Mouse (Mus musculus) ES-Bruce4 (cell line): ENCODE measurements around the gene Palb2. TPM values are rescaled to one million over a fixed set of nuclear protein-coding genes. Genes with fewer than 3 reads are reported as not detected.

Experiments used
- H3K27ac ChIP-seq: 2 replicates; pipeline ENCODE4 v1.5.1; 2012; ENCODE audit warnings: low read length, inconsistent platforms; ENCODE audit not compliant: insufficient read depth
- H3K27me3 ChIP-seq: 2 replicates; pipeline ENCODE4 v1.6.1; 2012; ENCODE audit warnings: mild to moderate bottlenecking, low read length, inconsistent platforms; ENCODE audit not compliant: control insufficient read depth, poor library complexity, insufficient read depth, severe bottlenecking
- H3K36me3 ChIP-seq: 2 replicates; pipeline ENCODE4 v1.6.1; 2012; ENCODE audit warnings: inconsistent platforms, mild to moderate bottlenecking, low read length, moderate library complexity; ENCODE audit not compliant: control insufficient read depth, poor library complexity, insufficient read depth, severe bottlenecking
- H3K4me1 ChIP-seq: one replicate; pipeline ENCODE4 v1.8.1; 2011; ENCODE audit warnings: low read length; ENCODE audit not compliant: control insufficient read depth, insufficient read depth
- H3K4me3 ChIP-seq: 2 replicates; pipeline ENCODE4 v1.5.1; 2011; ENCODE audit warnings: low read depth, mild to moderate bottlenecking, low read length
- H3K9ac ChIP-seq: 2 replicates; pipeline ENCODE4 v1.6.1; 2012; ENCODE audit warnings: low read depth, mild to moderate bottlenecking, inconsistent platforms; ENCODE audit not compliant: poor library complexity, severe bottlenecking
- H3K9me3 ChIP-seq: replicated peaks from 2 replicates; pipeline ENCODE4 v1.6.1; 2012; ENCODE audit warnings: mild to moderate bottlenecking, low read length, inconsistent platforms; ENCODE audit not compliant: control insufficient read depth, poor library complexity, insufficient read depth, severe bottlenecking
- CTCF ChIP-seq: IDR thresholded peaks from one replicate; pipeline ENCODE4 v1.8.1; 2011; ENCODE audit warnings: low read depth, low read length
- EP300 ChIP-seq: IDR thresholded peaks from 2 replicates; pipeline ENCODE4 v1.6.1; 2011; ENCODE audit warnings: low read depth, low read length; ENCODE audit not compliant: insufficient read depth
- POLR2A ChIP-seq: IDR thresholded peaks from one replicate; pipeline ENCODE4 v1.8.1; 2011; ENCODE audit warnings: low read length; ENCODE audit not compliant: insufficient read depth
- polyA plus RNA-seq: library from polyadenylated mRNA; stranded (reverse); fragments of >200 nt; gene quantifications from 2 replicates; pipeline ENCODE4 v1.2.4, GENCODE M21; 2011; ENCODE audit warnings: low read depth; ENCODE audit not compliant: missing spikeins, insufficient read depth, insufficient read length

Palb2 gene
- polyA plus RNA-seq, 1 experiment, result 32.0 TPM

- no peak for TF ChIP-seq CTCF
- TF ChIP-seq POLR2A, result no peak
- no peak for TF ChIP-seq EP300
- Histone ChIP-seq H3K9me3 (no peaks in the 10 kb centered on the region), H3K4me1 (no peaks in the 10 kb centered on the region), H3K4me3 (peak within 1 kb of the TSS; percentile 78), H3K36me3 (peaks cover 32% of the 10 kb centered on the region), H3K27me3 (no peaks in the 10 kb centered on the region), H3K27ac (peak within 1 kb of the TSS; percentile 85), H3K9ac (peak within 1 kb of the TSS; percentile 84)
Observed at GRCm38 (mm10) chr7:122066945-122067516, 65.8 kb downstream of the Palb2 start, which contains the start of the genes Ubfd1 and Ears2. Gene Ubfd1, plus strand, starts transcription at chr7:122067175. Gene Ears2, minus strand, starts transcription at chr7:122067263.

DNA sequence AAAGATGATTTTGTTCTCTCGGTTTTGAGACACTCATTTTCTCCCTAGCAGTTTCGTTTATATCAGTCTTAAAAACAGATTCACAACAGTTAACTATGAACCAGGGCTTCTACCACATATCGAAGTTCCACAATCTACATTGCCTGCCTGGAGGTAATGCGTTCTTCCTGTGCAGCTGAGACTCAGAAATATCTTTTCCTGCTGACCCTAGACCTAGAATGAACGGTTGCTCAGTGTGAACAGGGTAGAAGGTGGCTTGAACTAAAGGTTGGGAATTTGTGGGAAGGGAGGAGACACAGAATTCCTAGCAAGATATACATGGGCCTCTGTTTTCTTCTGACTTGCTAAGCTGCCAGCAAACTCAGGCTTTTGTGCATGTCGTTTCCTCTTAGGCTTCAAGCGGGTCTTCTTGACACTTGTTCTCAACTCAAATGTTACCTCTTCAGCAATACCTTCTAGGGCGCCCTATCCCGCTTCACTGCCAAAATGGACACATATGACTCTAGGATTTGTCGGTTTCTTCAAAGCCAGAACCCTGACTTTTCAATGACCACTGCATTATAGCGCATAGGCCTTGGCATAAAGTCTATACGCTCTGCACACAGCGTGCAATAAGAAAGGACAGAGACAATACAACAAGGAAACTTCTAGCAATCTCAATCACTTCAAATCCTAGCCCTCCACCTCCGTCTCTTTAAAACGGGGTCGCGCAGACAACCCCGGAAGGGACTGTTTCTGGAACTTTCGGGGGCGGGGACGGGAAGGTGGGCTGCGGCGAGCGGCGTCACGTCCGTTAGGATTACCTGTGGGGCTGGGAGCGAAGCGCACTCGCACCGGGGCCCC lies 66.5 kb downstream of the Palb2 start:
- TF ChIP-seq EP300 (no peak), CTCF (no peak), POLR2A (no peak)
- Histone ChIP-seq H3K27ac (peak overlapping the region; percentile 85), H3K9me3 (no peaks in the 10 kb centered on the region), H3K27me3 (no peaks in the 10 kb centered on the region), H3K4me1 (no peaks in the 10 kb centered on the region), H3K4me3 (peak overlapping the region; percentile 78), H3K9ac (peak overlapping the region; percentile 84), H3K36me3 (peaks cover 30% of the 10 kb centered on the region)

GRCm38 (mm10) chr7:122065656-122066055 lies 67.1 kb downstream of the Palb2 start:
- H3K4me3 ChIP-seq, result no peak overlapping the region
- no peaks in the 10 kb centered on the region for H3K9me3 ChIP-seq
- no peaks in the 10 kb centered on the region for H3K27me3 ChIP-seq
- H3K27ac ChIP-seq, result peak overlapping the region; percentile 49
- peak overlapping the region; percentile 84 for H3K9ac ChIP-seq
- H3K4me1 ChIP-seq, result no peaks in the 10 kb centered on the region
- no peak for TF ChIP-seq EP300
- TF ChIP-seq CTCF, result no peak
- TF ChIP-seq POLR2A, result no peak
- peaks cover 26% of the 10 kb centered on the region for H3K36me3 ChIP-seq

Other genes with a start within 250 kb of the Palb2 start
- 19.0 and 21.7 TPM in 2 replicates for gene Cog7, start 151.3 kb downstream of the Palb2 start, polyA plus RNA-seq
- 123 and 125 TPM in 2 replicates for gene Gga2, start 111.8 kb downstream of the Palb2 start, polyA plus RNA-seq
- 73.6 and 75.4 TPM in 2 replicates for gene Ubfd1, start 65.8 kb downstream of the Palb2 start, polyA plus RNA-seq
- 12.4 and 12.5 TPM in 2 replicates for gene Ears2, start 65.7 kb downstream of the Palb2 start, polyA plus RNA-seq
- gene Ndufab1, start 31.1 kb downstream of the Palb2 start, polyA plus RNA-seq, result 262 and 271 TPM in 2 replicates
- gene Dctn5, start 56 bp upstream of the Palb2 start, polyA plus RNA-seq, result 56.5 and 62.4 TPM in 2 replicates
- gene Plk1, start 26.5 kb upstream of the Palb2 start, polyA plus RNA-seq, result 157 and 170 TPM in 2 replicates
- gene Ern2, start 53.2 kb upstream of the Palb2 start, polyA plus RNA-seq, result not detected in 2 replicates
- gene Chp2, start 86.5 kb upstream of the Palb2 start, polyA plus RNA-seq, result not detected in 2 replicates
- 1.4 and 2.3 TPM in 2 replicates for gene Prkcb, start 155.8 kb upstream of the Palb2 start, polyA plus RNA-seq